8 mouse cellular contexts compared by ENCODE assay signal in the genomic region with DNA sequence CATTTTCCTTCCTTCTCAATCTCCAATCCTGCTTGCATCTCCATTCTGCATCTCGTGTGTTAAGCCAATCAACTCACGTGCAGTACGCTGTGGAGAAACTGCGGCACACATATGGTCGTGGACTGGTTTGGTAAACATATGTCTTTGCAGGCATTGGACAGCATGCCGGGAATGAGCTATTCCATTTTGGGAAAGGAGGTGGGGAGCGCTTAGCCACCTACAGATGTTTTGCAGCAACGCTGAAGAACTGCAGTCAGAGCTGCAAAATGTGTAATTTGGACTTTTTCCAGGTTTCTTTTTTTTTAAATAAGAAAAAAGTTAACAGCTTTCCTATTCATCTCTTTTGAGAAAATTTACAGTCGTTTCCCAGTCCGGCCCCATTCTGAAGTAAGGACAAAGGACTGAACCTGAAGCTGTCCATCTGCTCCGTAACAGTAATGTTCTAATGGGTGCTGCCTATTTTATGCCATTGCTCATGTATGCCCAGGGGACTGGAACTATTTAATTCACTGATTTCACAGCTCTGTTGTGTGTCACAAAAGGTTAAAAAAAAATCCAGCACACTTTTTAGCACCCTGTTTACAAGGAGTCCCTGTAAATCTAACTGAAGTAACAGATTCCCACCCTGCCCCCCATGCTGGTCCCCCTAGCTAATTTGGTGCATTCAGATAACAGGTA.
DNase-seq lines count a peak whose midpoint lies in the region; ATAC-seq and TF ChIP-seq lines count a peak whose summit lies in the region.

No protein-coding gene starts in this region.

- no peak overlapping the region for H3K4me3 ChIP-seq in liver, postnatal 0 days (ENCODE audit: low read depth, low read length)

- no peak for ATAC-seq in monocyte, adult 5-6 weeks (replicated peaks; ENCODE audit: insufficient number of reproducible peaks, low FRiP score, low TSS enrichment, poor library complexity, severe bottlenecking)
- no peak for ATAC-seq in liver, postnatal 0 days

- no peak overlapping the region for H3K27ac ChIP-seq in liver, postnatal 0 days (ENCODE audit: low read depth)

- H3K4me1 ChIP-seq in liver, postnatal 0 days (ENCODE audit: insufficient read depth), result no peaks in the 10 kb centered on the region

- no peak overlapping the region for H3K4me2 ChIP-seq in liver, postnatal 0 days (ENCODE audit: low read depth, low read length)

- no peak for TF ChIP-seq CTCF in liver, postnatal 0 days (IDR thresholded peaks at IDR 0.05; ENCODE audit: low read depth)

- no peaks in the 10 kb centered on the region for H3K9me3 ChIP-seq in liver, postnatal 0 days (ENCODE audit: low read length)

- DNase-seq in kidney, postnatal 4 days, result peak; percentile 1
- no peak for DNase-seq in kidney, postnatal 25 days
- DNase-seq in frontal cortex, postnatal 25 days (ENCODE audit: low spot score in 2 of 2), result peak; percentile 45 to 53
- DNase-seq in left cerebral cortex, adult 8-10 months (ENCODE audit: low spot score in 2 of 2), result peak; percentile 57 to 81
- peak; percentile 80 for DNase-seq in right cerebral cortex, adult 18-20 months
- DNase-seq in liver, postnatal 0 days, result no peak
- DNase-seq in urinary bladder, postnatal 14 days (ENCODE audit: low spot score), result no peak

- H3K36me3 ChIP-seq in liver, postnatal 0 days (replicated peaks; ENCODE audit: insufficient read depth, low read length), result no peaks in the 10 kb centered on the region

- H3K27me3 ChIP-seq in liver, postnatal 0 days (ENCODE audit: insufficient read depth, low read length), result no peaks in the 10 kb centered on the region

- WGBS in liver, postnatal 0 days (ENCODE audit: insufficient replicate concordance), result 73% methylated on average over 11 of the region's 11 CpGs

- H3K9ac ChIP-seq in liver, postnatal 0 days (replicated peaks), result no peak overlapping the region

- TF ChIP-seq EP300 in liver, postnatal 0 days (IDR thresholded peaks at IDR 0.05; ENCODE audit: low read depth), result no peak

Comparison
In these comparisons a context has a peak if more than half of its experiments do, and no peak if none do; other contexts are left out.
1. DNase-seq: peak in kidney, postnatal 4 days (2 of 2), frontal cortex, postnatal 25 days (2 of 2), left cerebral cortex, adult 8-10 months (2 of 2) and right cerebral cortex, adult 18-20 months (single experiment); none in kidney, postnatal 25 days (0 of 2), liver, postnatal 0 days (single experiment) and urinary bladder, postnatal 14 days (single experiment).